7 mouse cellular contexts compared by ENCODE assay signal in genomic region chr12:75817959-75818452, GRCm38 (mm10). TPM values are rescaled to one million over a fixed set of nuclear protein-coding genes. Genes with fewer than 3 reads are reported as not detected.
A peak's percentile ranks its signal among the peaks of the same experiment; 100 is the strongest.
DNase-seq lines count a peak whose midpoint lies in the region; ATAC-seq lines count a peak whose summit lies in the region.

Gene Syne2, plus strand, starts transcription at chr12:75818134.

- H3K4me3 ChIP-seq in embryonic facial prominence, embryonic 10.5 days = peak within 1 kb of the TSS; percentile 95
- peak within 1 kb of the TSS; percentile 76 for H3K4me3 ChIP-seq in limb, embryonic 12.5 days (replicated peaks)
- H3K4me3 ChIP-seq in midbrain, embryonic 14.5 days (replicated peaks; ENCODE audit: low read depth, low read length) = peak within 1 kb of the TSS; percentile 84

- H3K9me3 ChIP-seq in embryonic facial prominence, embryonic 10.5 days = no peaks in the 10 kb centered on the region
- H3K9me3 ChIP-seq in limb, embryonic 12.5 days = no peaks in the 10 kb centered on the region
- H3K9me3 ChIP-seq in midbrain, embryonic 14.5 days (ENCODE audit: control insufficient read depth, low read length) = no peaks in the 10 kb centered on the region

- under 1% methylated on average over 54 of the region's 54 CpGs for WGBS in embryonic facial prominence, embryonic 10.5 days
- under 1% methylated on average over 53 of the region's 54 CpGs for WGBS in limb, embryonic 12.5 days
- WGBS in midbrain, embryonic 14.5 days = under 1% methylated on average over 54 of the region's 54 CpGs

- H3K4me1 ChIP-seq in embryonic facial prominence, embryonic 10.5 days = peaks cover 51% of the 10 kb centered on the region
- peaks cover 33% of the 10 kb centered on the region for H3K4me1 ChIP-seq in limb, embryonic 12.5 days (replicated peaks)
- H3K4me1 ChIP-seq in midbrain, embryonic 14.5 days (ENCODE audit: control insufficient read depth, insufficient read depth, low read length) = peaks cover 17% of the 10 kb centered on the region

- peak within 1 kb of the TSS; percentile 95 for H3K9ac ChIP-seq in limb, embryonic 12.5 days (replicated peaks)
- peak within 1 kb of the TSS; percentile 84 for H3K9ac ChIP-seq in midbrain, embryonic 14.5 days (replicated peaks; ENCODE audit: low read length)

- H3K36me3 ChIP-seq in embryonic facial prominence, embryonic 10.5 days (replicated peaks) = no peaks in the 10 kb centered on the region
- H3K36me3 ChIP-seq in limb, embryonic 12.5 days = no peaks in the 10 kb centered on the region
- no peaks in the 10 kb centered on the region for H3K36me3 ChIP-seq in midbrain, embryonic 14.5 days (ENCODE audit: control insufficient read depth, insufficient read depth, low read length)

- peak; percentile 91 for ATAC-seq in granulocyte monocyte progenitor cell, adult 5-6 weeks (replicated peaks; ENCODE audit: poor library complexity, severe bottlenecking)
- ATAC-seq in limb, embryonic 12.5 days (ENCODE audit: insufficient number of reproducible peaks, insufficient read depth, low FRiP score, low TSS enrichment, low read depth) = peak; percentile 91
- ATAC-seq in midbrain, embryonic 14.5 days (ENCODE audit: low FRiP score, low TSS enrichment) = peak; percentile 90

- peak within 1 kb of the TSS; percentile 97 for H3K27ac ChIP-seq in embryonic facial prominence, embryonic 10.5 days (replicated peaks)
- peak within 1 kb of the TSS; percentile 90 for H3K27ac ChIP-seq in limb, embryonic 12.5 days
- peak within 1 kb of the TSS; percentile 82 for H3K27ac ChIP-seq in midbrain, embryonic 14.5 days (replicated peaks; ENCODE audit: low read depth, low read length)

- H3K4me2 ChIP-seq in limb, embryonic 12.5 days = peak within 1 kb of the TSS; percentile 79
- peak within 1 kb of the TSS; percentile 65 for H3K4me2 ChIP-seq in midbrain, embryonic 14.5 days (ENCODE audit: low read length)

- peak; percentile 88 for DNase-seq in adrenal gland, postnatal 25 days
- DNase-seq in embryonic facial prominence, embryonic 10.5 days (ENCODE audit: low spot score) = peak; percentile 92
- DNase-seq in kidney, adult 11 months = peak; percentile 89
- peak; percentile 91 for DNase-seq in midbrain, embryonic 14.5 days
- peak; percentile 58 for DNase-seq in spleen, adult 12 weeks (ENCODE audit: low spot score)

- H3K27me3 ChIP-seq in embryonic facial prominence, embryonic 10.5 days (replicated peaks; ENCODE audit: low read depth, poor library complexity, severe bottlenecking) = peaks cover 30% of the 10 kb centered on the region; the same call in 1 of the 2 replicates
- H3K27me3 ChIP-seq in limb, embryonic 12.5 days = peaks cover 13% of the 10 kb centered on the region
- no peaks in the 10 kb centered on the region for H3K27me3 ChIP-seq in midbrain, embryonic 14.5 days (ENCODE audit: control insufficient read depth, insufficient read depth, low read length)

RNA-seq across cellular contexts. Expression of gene Syne2, which starts in this region (rescaled TPM):
- 47.9 and 67.7 TPM in 2 replicates for total RNA-seq in adrenal gland, postnatal 25 days (2021)
- 94.6 and 95.3 TPM in 2 replicates for polyA plus RNA-seq in embryonic facial prominence, embryonic 10.5 days (2016; fragmentation: Nextera tagmentation; extraction: Ambion mirVana)
- 6.4 and 7.2 TPM in 2 replicates for total RNA-seq in granulocyte monocyte progenitor cell, adult 5-6 weeks (2014; fragmentation: Nextera tagmentation)
- total RNA-seq in granulocyte monocyte progenitor cell, adult 5-6 weeks (2017) = 6.1 and 9.7 TPM in 2 replicates
- polyA plus RNA-seq in limb, embryonic 12.5 days (2016; fragmentation: Nextera tagmentation; extraction: Ambion mirVana) = 106 and 119 TPM in 2 replicates
- polyA plus RNA-seq in midbrain, embryonic 14.5 days (2014; fragmentation: Nextera tagmentation; extraction: Ambion mirVana) = 45.0 and 63.5 TPM in 2 replicates

Comparison
In these comparisons a context has a peak if more than half of its experiments do, and no peak if none do; other contexts are left out.
1. Peak in every context shown above with its lines: DNase-seq, ATAC-seq, H3K4me3 ChIP-seq and H3K27ac ChIP-seq.